Mouse (Mus musculus) layer of hippocampus, postnatal 14 days (tissue): ENCODE data around the gene Pex19. TPM values are rescaled to one million over a fixed set of nuclear protein-coding genes. Genes with fewer than 3 reads are reported as not detected.
A peak's percentile ranks its signal among the peaks of the same experiment; 100 is the strongest.

Source experiments
- DNase-seq, 2 experiments: peaks; one replicate each; pipeline ENCODE4 v3.0.0; 2021 to 2022; ENCODE audit warnings: low spot score in 2 of 2, mixed read lengths in 1 of 2
- long read RNA-seq, 2 experiments: library from polyadenylated mRNA; stranded (forward); transcript quantifications; one replicate each; pipeline ENCODE4 v2.0.0; 2021
- total RNA-seq, 2 experiments: library from RNA; stranded (reverse); gene quantifications; 2 replicates each; pipeline ENCODE4 v1.2.3; 2021

Pex19 gene
- total RNA-seq, result 100 to 1,000 TPM in 1 of 2 experiments, 10 to 100 TPM in 1; 98.8 to 110 TPM
- long read RNA-seq, experiment 1, transcript Pex19-201 (8 exons, 1,917 nt), result major isoform, 91 of 122 reads
- long read RNA-seq, experiment 1, partial matches to known transcripts, result 4 of 122 reads
- long read RNA-seq, experiment 1, other reads (novel, unspliced or antisense), result 25 of 122 reads
- long read RNA-seq, experiment 2, transcript Pex19-201 (8 exons, 1,917 nt), result major isoform, 117 of 160 reads
- long read RNA-seq, experiment 2, partial matches to known transcripts, result 2 of 160 reads
- long read RNA-seq, experiment 2, other reads (novel, unspliced or antisense), result 39 of 160 reads

GRCm38 (mm10) chr1:172126376-172127347 is at the start of gene Pex19:
TSS of gene Pex19 (plus strand) at chr1:172126755.
- peak; percentile 71 to 81 for DNase-seq

DNA sequence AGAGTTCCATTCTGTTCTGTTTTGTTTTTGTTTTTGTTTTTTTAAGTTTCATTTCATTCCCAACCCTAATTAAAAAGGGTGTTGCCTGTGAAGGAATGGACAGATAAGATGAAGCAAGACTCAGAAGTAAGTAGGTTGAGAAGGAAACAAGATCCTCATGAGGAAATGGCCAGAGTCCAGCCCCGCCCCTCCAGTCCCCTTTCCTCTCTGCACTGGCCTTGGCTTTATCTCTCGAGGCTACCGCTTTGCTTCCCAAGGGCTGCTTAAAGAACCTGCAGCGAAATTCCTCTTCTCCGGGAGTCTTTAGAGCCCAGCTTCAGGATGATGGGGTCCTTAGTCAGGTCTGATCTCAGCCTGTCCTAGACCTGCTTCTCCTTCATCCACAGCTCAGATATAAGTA is 48.6 kb upstream of the Pex19 start:
- no peak for DNase-seq

DNA sequence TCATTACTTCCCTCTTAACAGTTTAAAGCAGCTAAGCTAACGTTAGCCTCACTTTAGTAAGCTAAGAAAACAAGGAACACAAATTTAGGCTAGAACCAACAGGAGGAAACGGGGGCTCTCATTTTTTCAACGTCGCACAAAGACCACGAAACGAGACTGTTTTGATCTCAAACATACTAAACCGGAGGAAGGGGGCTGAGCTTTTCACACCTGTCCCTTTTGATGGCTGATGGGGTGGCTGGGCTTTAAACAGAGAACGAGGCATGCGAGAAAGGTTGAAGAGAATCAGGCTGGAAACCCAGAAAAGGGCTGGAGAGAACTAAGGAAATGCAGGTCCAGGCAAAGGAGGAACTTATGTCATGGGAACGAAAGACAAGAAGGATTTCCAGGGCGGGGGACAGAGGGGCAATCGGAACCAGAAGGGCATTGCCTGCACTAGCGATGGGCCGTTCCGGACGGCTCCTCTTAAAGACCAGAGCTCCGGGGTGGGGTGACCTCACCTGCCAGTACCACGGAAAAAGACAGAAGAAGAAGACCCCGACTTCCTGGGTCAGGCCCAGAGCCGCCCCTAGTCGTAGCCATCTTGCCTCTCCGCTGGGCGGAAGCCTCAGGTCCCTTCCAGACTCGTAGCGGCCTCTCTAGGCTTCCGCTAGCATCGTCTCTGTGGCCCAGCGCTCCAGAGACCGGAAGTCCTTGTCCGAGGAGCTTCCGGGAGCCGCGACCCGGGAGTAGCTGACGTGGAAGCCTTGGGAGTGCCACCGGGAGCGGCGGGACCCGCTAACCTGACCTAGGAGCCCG is 44.3 kb upstream of the Pex19 start, which contains the start of the genes Copa and Ncstn:
TSS of gene Copa (plus strand) at position 429 of the 798 bp plus-strand sequence.
TSS of gene Ncstn (minus strand) at position 695 of the 798 bp plus-strand sequence.
- peak; percentile 92 to 94 for DNase-seq

- DNase-seq, result no peak
Measured at GRCm38 (mm10) chr1:172082899-172083445, 43.6 kb upstream of the Pex19 start.

GRCm38 (mm10) chr1:172093522-172093921 is 33.0 kb upstream of the Pex19 start:
- DNase-seq, result no peak

- no peak for DNase-seq
Measured at GRCm38 (mm10) chr1:172094295-172094694, 32.3 kb upstream of the Pex19 start.

- DNase-seq, result no peak
Measured at GRCm38 (mm10) chr1:172095202-172095601, 31.4 kb upstream of the Pex19 start.

GRCm38 (mm10) chr1:172099325-172100033 is 27.1 kb upstream of the Pex19 start:
- DNase-seq, result no peak

DNA sequence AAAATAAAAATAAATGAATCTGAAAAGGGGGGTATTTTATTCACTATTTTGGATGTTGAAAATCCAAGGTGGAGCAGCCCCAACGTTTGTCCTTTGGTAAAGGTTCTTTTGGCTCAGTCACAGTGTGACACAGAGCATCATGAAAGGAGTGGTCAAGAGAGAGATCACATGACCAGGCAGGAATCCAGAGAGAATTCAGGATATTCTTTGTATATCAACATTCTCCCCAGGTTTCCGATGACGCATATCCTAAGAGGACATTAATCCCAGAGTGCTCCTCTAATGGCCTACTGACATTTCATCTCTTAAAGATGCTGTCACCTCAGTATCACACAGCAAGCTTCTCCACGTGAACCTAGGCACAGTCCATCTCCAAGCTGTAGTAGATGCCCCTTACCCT is 22.9 kb upstream of the Pex19 start:
- no peak for DNase-seq

GRCm38 (mm10) chr1:172105101-172105500 is 21.5 kb upstream of the Pex19 start:
- DNase-seq, result no peak

DNA sequence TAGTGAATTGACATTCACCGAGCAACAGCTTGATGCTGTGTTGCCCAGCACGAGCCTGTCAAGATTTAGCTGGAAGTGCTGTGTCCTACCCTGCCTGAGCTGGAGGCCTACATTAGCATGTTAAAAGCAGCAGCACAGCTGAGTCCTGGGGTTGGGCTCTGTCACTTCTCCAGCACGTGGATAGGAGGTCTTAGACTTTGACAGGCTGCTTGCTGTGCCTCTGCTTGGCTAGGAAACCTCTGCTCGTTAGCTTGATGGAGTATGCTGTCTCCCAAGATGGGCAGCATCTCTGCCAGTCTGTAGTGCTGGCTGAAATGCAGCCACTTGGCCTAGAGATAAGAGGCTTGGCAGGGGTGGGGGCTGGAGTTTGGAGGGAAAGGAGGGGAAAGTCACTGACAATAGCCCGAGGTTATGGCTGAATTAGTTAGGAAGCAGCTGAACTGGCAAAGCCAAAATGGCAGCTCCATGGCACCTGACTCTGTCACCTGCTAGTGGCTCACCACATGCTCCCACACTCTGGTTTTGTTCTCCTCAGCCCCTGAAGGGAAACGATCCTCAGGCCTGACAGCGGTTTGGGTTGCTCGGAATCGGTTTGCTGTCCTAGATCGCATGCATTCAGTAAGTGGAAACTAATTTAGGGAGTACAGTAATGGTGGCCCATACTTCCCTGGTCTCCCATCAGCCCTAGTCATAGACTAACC is 18.6 kb upstream of the Pex19 start:
- peak in 1 of 2 experiments; percentile 19 for DNase-seq

DNA sequence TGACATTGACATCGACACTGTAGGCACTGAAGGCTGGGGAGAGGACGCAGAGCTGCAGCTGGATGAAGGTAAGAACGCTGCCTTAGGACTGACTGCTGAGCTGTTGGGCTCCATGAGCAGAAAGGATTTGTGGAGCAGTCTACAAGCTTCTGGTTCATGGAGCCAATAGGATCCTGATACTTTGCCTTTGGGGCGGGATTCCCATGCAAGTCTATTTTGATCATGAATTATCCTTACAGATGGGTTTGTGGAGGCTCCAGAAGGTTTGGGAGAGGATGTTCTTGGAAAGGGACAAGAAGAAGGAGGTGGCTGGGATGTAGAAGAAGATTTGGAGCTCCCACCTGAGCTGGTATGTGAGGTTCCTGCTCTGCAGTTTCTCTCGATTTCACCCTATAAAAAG is 9.6 kb upstream of the Pex19 start:
- DNase-seq, result no peak

DNA sequence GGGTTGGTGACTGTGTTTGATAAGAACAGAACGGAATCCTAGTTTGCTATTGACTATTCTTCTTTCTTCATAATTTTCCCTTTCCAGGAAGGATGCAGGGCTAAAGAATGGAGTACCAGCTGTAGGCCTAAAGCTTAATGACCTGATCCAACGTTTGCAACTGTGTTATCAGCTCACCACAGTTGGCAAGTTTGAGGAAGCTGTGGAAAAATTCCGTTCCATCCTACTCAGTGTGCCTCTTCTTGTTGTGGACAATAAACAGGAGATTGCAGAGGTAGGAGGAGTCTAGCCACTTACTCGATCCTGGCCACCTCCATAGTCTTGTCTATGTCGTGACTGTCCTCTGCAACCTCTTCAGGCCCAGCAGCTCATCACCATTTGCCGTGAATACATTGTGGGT is 7.5 kb upstream of the Pex19 start:
- no peak for DNase-seq

GRCm38 (mm10) chr1:172119720-172120119 is 6.8 kb upstream of the Pex19 start:
- peak in 1 of 2 experiments; percentile 47 for DNase-seq

DNA sequence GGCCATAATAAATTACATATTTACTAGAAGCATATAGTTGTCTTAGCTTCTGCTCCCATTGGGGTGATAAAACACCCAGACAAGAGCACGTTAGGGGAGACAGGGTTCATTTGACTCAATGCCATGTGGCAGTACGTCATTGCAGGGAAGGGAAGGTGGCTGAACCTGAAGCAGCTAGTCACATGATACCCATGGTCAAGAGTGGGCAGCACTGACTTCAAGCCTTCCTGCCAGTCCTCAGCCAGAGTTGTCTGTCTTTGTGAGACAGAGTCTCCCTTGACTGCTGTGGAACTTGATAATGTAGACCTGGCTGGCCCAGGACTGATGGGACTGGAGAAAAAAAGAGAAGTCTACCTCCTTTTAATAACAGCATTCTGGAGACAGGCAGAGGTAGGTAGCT is 3.9 kb upstream of the Pex19 start:
- DNase-seq, result no peak

GRCm38 (mm10) chr1:172124572-172124971 is 2.0 kb upstream of the Pex19 start:
- DNase-seq, result no peak

DNA sequence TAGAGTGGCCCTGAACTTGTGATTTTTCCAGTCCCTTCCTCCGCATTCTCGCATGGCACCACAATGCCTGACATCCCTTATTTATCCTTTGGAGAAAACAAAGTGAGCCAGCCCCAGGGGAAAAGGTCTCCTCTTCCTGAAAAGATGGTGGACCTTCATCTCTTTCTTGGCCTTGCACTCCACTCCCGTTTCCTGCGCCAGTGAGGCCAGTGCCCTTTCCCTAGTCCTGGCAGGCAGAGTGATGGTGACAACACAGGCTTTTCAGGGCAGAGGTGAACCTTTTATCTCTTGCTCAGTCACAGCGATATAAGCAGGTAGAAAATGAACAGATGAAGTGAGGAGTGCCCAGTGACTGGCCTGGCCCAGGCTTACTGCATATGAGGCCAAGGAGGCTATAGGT is 932 bp downstream of the Pex19 start:
- DNase-seq, result no peak

- DNase-seq, result no peak
Measured at GRCm38 (mm10) chr1:172128563-172128962, 2.0 kb downstream of the Pex19 start.

DNA sequence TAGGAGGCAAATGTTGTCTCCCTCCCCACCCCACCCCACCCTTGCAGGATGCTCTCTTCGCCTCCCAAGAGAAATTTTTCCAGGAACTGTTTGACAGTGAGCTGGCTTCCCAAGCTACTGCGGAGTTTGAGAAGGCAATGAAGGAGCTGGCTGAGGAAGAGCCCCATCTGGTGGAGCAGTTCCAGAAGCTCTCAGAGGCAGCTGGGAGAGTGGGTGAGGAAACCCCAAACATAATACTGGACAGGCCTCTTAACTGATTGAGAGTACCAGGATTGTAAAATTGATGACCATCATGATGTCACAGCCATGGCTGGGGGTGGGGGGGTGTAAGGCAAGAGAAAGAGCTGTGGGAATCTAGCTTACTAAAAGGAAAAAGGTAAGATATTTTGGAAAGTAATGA is 2.6 kb downstream of the Pex19 start:
- no peak for DNase-seq

DNA sequence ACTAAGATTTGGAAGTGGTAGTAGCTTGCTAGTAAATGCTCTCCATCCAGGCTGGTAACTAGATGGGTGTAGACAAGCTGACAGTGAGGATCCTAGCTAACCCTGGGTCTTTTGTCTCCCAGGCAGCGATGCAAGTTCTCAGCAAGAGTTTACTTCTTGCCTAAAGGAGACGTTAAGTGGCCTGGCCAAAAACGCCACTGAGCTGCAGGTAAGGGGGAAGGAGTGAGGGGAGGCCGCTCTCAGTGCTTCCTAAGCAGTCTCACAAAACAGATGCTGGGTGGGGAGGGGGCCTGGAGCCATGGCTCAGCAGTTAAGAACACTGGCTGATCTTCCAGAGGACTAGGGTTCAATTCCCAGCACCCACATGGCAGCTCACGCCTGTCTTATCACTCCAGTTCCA is 3.2 kb downstream of the Pex19 start:
- no peak for DNase-seq
